Mouse (Mus musculus) thymus, postnatal 10 days (tissue): Measurements from ENCODE around the gene Gm17482.

ENCODE experiments used
- DNase-seq, 2 experiments: peaks; one replicate each; pipeline ENCODE4 v3.0.0; 2021; ENCODE audit warnings: low spot score in 2 of 2

Gene Gm17482

DNA sequence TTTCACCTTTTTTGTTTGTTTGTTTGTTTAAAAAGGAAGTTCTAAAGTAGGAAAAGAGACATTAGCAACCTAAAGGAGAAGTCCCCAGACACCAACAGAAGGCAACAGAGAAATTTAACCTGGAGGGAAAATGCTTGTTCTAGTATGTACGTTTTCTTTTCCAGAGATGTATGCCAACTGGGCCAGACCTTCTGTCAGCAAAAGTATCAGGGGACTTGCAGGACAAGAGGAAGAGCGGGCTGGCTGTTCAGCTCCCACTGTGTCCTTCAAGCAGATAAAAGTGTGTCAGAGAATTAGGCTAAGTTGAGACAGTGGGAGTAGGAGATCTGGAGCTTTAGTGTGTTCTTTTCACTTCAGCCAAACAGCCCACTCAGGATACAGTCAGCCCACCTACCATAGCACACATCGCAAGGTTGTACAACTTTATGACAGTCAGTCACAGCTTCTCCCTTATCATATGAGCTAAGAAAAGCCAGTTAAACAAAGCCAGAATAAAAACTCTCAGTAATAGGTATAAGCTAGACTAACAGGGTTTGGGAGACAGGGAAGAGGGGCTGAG, 18.4 kb downstream of the Gm17482 start:
- no peak for DNase-seq

DNA sequence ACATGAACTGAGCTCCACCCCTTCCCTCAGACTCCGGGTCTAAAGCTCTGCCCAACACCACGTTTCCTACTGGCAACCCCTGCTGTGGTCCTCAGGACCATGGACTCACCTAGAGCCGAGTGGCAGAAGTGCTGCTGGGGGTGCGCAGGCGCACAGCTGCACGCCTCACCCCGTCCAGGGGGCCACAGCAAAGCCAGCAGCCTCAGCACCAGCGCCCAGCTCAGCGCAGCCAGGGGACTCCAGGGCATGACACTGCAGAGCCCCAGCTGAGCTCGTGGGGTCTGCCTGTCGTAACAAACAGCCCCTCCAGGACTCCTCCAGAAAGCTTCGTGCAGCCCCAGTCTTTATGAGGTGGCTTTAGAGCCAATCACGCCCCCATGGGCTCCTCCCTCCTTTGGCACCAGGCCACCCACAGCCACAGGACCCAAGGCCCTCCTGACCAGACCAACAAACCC, 24.4 kb downstream of the Gm17482 start:
- DNase-seq: no peak

GRCm38 (mm10) chr6:115252099-115252873, 25.1 kb downstream of the Gm17482 start, which contains the start of gene Timp4:
TSS of gene Timp4 (minus strand) at chr6:115252205.
- no peak for DNase-seq

DNA sequence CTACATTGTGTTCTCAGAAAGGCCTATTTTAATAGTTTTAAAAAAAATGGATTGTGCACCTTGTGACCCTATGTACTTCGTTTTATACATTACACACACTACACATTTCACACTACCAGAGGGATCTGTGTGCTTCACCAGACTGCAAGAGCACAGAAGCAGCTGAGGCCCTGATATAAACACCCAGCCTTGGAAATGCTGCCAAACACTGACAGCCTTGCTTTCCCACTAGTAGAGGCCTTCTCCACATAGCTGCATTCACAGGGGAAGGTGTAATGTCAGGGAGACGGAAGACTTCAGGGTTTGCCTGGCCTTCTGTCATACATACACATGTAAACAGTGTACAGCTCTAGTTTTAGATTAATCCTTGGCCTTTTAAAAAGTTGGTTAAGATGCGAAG, 28.0 kb downstream of the Gm17482 start:
- DNase-seq: no peak

DNA sequence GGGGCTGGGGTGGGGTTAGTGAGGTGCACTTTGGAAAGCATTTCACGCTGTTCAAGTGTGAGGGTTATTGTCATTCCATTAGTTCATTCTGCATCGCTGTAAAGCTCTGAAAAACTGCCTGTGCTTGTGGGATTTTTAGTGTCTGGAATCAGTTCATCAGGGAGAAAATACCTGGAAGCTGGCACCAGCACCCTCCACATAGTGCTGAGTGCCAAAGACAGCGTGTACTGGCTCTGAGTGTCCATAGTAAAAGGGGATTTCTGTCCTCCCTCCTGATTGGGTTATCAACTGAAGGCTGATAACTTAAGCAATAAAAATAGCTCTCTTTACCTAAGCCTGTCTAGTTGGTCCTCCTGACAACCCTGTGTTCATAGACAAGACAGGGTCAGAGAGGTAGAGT, 33.4 kb downstream of the Gm17482 start:
- no peak for DNase-seq

- no peak for DNase-seq
Observed at GRCm38 (mm10) chr6:115266791-115267190, 39.6 kb downstream of the Gm17482 start.

- DNase-seq: peak in 1 of 2 experiments; percentile 17
Observed at GRCm38 (mm10) chr6:115267916-115268315, 40.8 kb downstream of the Gm17482 start.

GRCm38 (mm10) chr6:115268551-115269385, 41.6 kb downstream of the Gm17482 start:
- DNase-seq: no peak

- DNase-seq: no peak
Observed at GRCm38 (mm10) chr6:115269561-115269960, 42.4 kb downstream of the Gm17482 start.

- no peak for DNase-seq
Observed at GRCm38 (mm10) chr6:115270085-115270484, 42.9 kb downstream of the Gm17482 start.

- no peak for DNase-seq
Observed at GRCm38 (mm10) chr6:115271326-115271725, 44.2 kb downstream of the Gm17482 start.

GRCm38 (mm10) chr6:115271866-115272271, 44.7 kb downstream of the Gm17482 start:
- no peak for DNase-seq

DNA sequence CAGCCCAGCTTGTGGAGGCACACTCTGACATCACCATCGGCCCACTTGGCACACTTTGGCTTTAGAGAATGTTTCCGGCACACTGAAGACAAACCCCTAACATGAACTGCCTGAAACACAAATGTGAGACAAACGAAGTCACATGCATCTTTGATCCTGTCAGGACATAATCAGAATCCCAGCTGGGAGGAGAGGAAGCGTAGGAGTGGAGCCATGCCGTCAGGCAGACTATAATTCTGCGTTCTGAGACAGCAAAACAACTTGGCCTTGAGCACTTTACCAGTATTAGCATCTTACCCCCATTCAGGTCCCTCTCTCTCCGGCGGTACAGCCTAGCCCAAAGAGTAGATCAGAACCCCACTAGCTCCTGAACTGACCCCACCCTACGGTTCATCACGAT, 46.2 kb downstream of the Gm17482 start:
- no peak for DNase-seq

GRCm38 (mm10) chr6:115274705-115275104, 47.6 kb downstream of the Gm17482 start:
- no peak for DNase-seq

DNA sequence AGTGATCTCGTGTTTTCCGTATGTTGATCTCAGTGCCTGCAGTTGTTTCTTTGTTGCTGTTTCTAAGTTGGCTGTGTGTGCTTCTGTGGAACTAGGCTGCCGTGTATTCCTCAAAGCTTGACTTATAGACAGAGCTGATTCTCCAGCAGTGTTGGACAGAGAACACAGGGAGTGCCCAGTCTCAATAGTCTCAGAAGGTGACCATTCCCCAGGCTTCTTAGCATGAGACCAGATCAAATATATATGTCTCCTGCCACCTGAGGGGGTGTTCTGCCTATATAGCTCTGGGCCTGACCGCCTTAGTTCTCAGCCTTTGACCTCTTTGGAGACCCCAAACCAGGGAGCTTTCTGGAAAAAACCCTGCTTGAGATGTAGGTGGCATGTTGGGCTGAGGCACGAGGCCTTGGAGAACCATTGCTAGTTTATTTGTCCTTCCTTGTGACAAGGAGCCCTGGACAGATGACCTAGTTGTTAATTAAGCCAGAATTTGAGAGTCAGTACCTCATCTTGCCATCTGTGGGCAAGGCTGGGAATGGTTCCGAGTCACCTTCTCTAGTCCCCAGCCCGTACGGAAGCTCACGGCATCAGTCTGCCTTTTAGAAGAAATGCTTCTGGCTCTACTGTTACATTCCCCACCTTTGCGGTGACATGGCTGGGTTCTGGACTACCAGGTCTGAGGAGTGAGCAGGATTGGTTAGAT, 48.1 kb downstream of the Gm17482 start:
- no peak for DNase-seq

DNA sequence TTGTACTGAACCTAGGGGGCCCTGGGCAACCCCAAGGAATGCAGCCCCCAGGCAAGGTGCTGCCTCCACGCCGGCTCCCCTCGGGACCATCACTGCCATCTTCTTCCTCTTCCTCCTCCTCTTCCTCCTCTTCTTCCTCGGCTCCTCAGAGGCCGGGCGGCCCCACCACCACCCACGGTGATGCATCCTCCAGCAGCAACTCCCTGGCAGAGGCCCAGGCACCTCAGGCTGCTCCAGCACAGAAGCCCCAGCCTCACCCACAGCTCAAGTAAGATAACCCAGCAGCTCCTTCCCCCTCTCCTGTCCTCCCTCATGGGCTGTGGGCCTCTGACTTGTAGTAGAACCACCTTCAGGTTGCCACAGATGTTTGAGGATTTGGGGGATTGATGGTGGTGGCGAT, 50.9 kb downstream of the Gm17482 start:
- DNase-seq: no peak

GRCm38 (mm10) chr6:115279639-115280038, 52.5 kb downstream of the Gm17482 start:
- no peak for DNase-seq

- DNase-seq: no peak
Observed at GRCm38 (mm10) chr6:115284153-115284552, 57.0 kb downstream of the Gm17482 start.

- DNase-seq: no peak
Observed at GRCm38 (mm10) chr6:115286441-115286840, 59.3 kb downstream of the Gm17482 start.

DNA sequence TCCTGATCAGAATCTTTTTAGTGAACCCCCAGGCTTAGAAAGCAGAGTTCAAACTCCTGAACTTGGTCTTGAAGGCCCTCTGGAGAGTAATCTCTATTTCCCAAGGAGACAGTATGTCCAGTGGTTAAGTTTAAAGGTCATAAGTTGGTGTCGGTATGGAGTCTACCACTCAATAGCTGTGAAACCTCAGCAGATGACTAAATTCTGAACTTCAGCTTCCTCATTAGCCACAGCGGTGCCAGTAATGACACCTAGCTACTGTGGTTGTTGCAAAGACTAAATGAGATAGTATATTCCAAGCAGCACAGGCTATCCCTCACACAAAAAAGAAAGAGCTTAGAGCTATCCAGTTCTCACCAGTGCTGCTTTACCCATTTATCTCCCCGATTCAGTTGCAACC, 61.1 kb downstream of the Gm17482 start:
- DNase-seq: no peak

- no peak for DNase-seq
Observed at GRCm38 (mm10) chr6:115290561-115290960, 63.4 kb downstream of the Gm17482 start.

GRCm38 (mm10) chr6:115291068-115291467, 63.9 kb downstream of the Gm17482 start:
- no peak for DNase-seq
